Mouse (Mus musculus) stomach, embryonic 16.5 days (tissue): ENCODE data around the gene Atp5mpl. TPM values are rescaled to one million over a fixed set of nuclear protein-coding genes. Genes with fewer than 3 reads are reported as not detected.

ENCODE experiments used
- ATAC-seq: fragments of 200-750 bp; cut with Nextera tagmentation; 2 replicates; pipeline ENCODE4 v1.8.0; 2017; ENCODE audit warnings: moderate number of reproducible peaks, moderate TSS enrichment; ENCODE audit not compliant: insufficient read depth, low FRiP score
- H3K27ac ChIP-seq: fragments of 300-500 bp; sonication (generic); 2 replicates; pipeline ENCODE4 v1.5.1; 2014; ENCODE audit warnings: low read length
- H3K27me3 ChIP-seq: fragments of 300-500 bp; sonication (generic); 2 replicates; pipeline ENCODE4 v1.6.1; 2014; ENCODE audit warnings: low read length, control low read depth, mixed read lengths; ENCODE audit not compliant: control insufficient read depth, insufficient read depth
- H3K36me3 ChIP-seq: fragments of 300-500 bp; sonication (generic); 2 replicates; pipeline ENCODE4 v1.6.1; 2014; ENCODE audit warnings: low read length; ENCODE audit not compliant: control insufficient read depth, insufficient read depth
- H3K4me1 ChIP-seq: fragments of 300-500 bp; sonication (generic); 2 replicates; pipeline ENCODE4 v1.6.1; 2014; ENCODE audit warnings: low read length, control low read depth, mixed read lengths; ENCODE audit not compliant: control insufficient read depth, insufficient read depth
- H3K4me2 ChIP-seq: fragments of 300-500 bp; sonication (generic); 2 replicates; pipeline ENCODE4 v1.6.1; 2014; ENCODE audit warnings: low read depth, low read length, mixed read lengths
- H3K4me3 ChIP-seq: fragments of 300-500 bp; sonication (generic); replicated peaks from 2 replicates; pipeline ENCODE4 v1.5.1; 2014; ENCODE audit warnings: mild to moderate bottlenecking, low read length
- H3K9ac ChIP-seq: fragments of 300-500 bp; sonication (generic); 2 replicates; pipeline ENCODE4 v1.6.1; 2014; ENCODE audit warnings: low read length
- H3K9me3 ChIP-seq: fragments of 300-500 bp; sonication (generic); replicated peaks from 2 replicates; pipeline ENCODE4 v1.6.1; 2016; ENCODE audit warnings: low read length, control low read depth; ENCODE audit not compliant: control insufficient read depth
- WGBS: fragments of 180-500 bp; shearing (Covaris S2); extraction: QIAGEN DNeasy Blood & Tissue Kit; methylation state at CpG from one replicate; pipeline ENCODE4 v1.1.7; 2014; 5-methylcytosine and 5-hydroxymethylcytosine counted together
- polyA plus RNA-seq: library from polyadenylated mRNA; unstranded; fragments of >200 nt; fragmentation: Nextera tagmentation; extraction: Ambion mirVana; gene quantifications from 2 replicates; pipeline ENCODE4 v1.2.1, GENCODE M21; 2015

Gene Atp5mpl
- polyA plus RNA-seq, 1 experiment from 2014 or later, result 711 TPM

- Histone ChIP-seq H3K9ac (no peak overlapping the region), H3K27ac (no peak overlapping the region), H3K9me3 (no peaks in the 10 kb centered on the region), H3K4me2 (no peak overlapping the region), H3K36me3 (no peaks in the 10 kb centered on the region), H3K4me1 (0 out of 2 replicates have a peak, but pooled peaks cover 2% of the 10 kb centered on the region), H3K27me3 (no peaks in the 10 kb centered on the region), H3K4me3 (no peak overlapping the region)
- WGBS, result 64% methylated on average over 2 of the region's 2 CpGs
- no peak for ATAC-seq
These were observed 16.4 kb upstream of the Atp5mpl start for GRCm38 (mm10) chr12:111983165-111983564.

DNA sequence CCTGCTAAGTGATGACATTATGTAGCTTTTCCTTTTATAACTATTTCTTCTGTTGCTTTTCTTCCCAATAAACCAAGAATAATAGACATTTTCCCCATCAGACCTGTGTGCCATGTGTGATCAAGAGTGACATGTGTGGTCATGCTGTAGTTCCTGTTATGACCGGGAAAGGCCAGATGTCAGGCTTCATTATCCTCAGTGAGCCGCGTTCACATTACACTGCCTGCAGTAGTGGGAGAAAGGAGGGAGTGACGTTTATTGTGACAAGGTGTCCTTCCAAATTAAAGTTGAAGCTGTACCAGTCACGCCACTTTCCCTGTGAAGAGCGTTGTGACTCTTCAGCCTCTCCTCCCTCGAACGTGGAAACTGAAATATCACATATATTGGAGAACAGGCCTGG lies 15.1 kb upstream of the Atp5mpl start:
- no peak for ATAC-seq
- H3K27ac ChIP-seq, result no peak overlapping the region
- 76% methylated on average over 8 of the region's 8 CpGs for WGBS
- no peak overlapping the region for H3K4me2 ChIP-seq
- H3K4me1 ChIP-seq, result 0 out of 2 replicates have a peak, but pooled peaks cover 5% of the 10 kb centered on the region
- no peak overlapping the region for H3K9ac ChIP-seq
- H3K9me3 ChIP-seq, result no peaks in the 10 kb centered on the region
- H3K36me3 ChIP-seq, result no peaks in the 10 kb centered on the region
- no peaks in the 10 kb centered on the region for H3K27me3 ChIP-seq
- H3K4me3 ChIP-seq, result no peak overlapping the region

DNA sequence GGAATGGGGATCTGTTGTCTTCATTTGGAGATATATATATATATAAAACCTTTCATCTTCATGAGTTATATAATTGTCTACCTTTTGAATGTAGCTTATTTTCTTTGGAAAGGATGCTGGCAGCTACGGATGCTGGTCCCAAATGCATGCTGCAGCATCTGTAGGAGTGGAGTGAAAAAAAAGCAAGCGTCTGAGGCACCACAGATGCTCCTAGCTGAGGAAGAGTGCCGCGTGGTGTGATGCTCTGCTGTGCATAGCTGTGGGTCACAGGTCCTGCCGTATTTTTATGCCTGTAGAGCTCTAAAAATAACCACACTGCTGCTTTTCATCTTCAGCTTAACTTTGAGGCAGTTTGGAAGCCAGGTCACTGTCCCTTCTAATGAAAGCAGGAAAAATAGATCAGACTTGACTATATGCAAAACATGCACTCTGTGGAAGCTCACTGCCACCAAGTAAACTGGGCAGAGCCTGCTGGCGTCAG lies 14.2 kb upstream of the Atp5mpl start, which contains the start of gene Rd3l:
TSS of gene Rd3l (minus strand) at position 431 of the 481 bp plus-strand sequence.
- 0 out of 2 replicates have a peak, but pooled peaks cover 3% of the 10 kb centered on the region for H3K4me1 ChIP-seq
- H3K4me3 ChIP-seq, result no peak within 1 kb of the TSS
- WGBS, result 53% methylated on average over 6 of the region's 6 CpGs
- H3K9me3 ChIP-seq, result no peaks in the 10 kb centered on the region
- no peak for ATAC-seq
- H3K36me3 ChIP-seq, result no peaks in the 10 kb centered on the region
- H3K27me3 ChIP-seq, result no peaks in the 10 kb centered on the region
- no peak within 1 kb of the TSS for H3K27ac ChIP-seq
- H3K9ac ChIP-seq, result no peak within 1 kb of the TSS
- no peak within 1 kb of the TSS for H3K4me2 ChIP-seq

DNA sequence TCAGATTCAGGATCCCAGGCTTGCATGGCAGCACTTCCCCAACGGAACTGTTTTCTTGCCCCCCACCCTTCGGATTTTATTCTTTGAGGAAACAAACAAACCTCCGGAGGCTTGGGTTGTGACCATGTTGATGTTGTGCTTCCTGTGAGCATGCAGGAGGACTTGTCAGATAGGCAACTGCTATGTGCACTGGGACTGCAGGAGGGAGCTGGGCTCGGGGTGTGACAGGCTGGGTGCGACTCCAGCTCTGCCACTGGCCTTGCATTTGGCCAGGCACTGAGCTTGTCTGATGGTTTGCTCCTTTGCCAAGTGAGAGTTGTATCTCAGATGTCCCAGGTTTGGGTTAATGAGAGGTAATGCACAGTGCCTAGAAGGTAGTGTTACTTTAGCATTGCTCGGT lies 11.5 kb upstream of the Atp5mpl start:
- Histone ChIP-seq H3K9me3 (no peaks in the 10 kb centered on the region), H3K27ac (no peak overlapping the region), H3K36me3 (no peaks in the 10 kb centered on the region), H3K4me3 (no peak overlapping the region), H3K4me1 (0 out of 2 replicates have a peak, but pooled peaks cover 3% of the 10 kb centered on the region), H3K9ac (no peak overlapping the region), H3K4me2 (no peak overlapping the region), H3K27me3 (no peaks in the 10 kb centered on the region)
- WGBS, result 69% methylated on average over 6 of the region's 6 CpGs
- no peak for ATAC-seq

DNA sequence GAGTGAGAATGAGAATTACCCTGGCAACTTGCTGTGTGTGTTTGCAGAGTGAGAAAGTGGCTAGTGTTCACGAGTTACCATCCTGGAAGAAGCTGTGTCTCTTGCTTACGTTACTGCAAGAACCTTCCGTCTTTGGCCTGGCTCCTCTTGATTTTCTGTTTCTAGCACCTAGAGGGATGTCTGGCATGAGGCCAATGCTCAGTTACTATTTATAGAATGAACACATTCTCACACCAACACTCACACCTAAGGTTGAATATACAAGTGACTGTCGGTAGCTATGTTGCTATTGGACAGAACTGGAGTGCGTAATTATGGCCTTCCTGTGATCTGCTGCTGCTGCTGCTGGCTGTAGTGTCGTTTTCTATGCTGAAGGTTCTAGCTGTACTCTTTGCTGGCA lies 10.4 kb upstream of the Atp5mpl start:
- Histone ChIP-seq H3K4me2 (no peak overlapping the region), H3K27me3 (no peaks in the 10 kb centered on the region), H3K4me3 (no peak overlapping the region), H3K27ac (peak overlapping the region; percentile 53; the same call in 1 of the 2 replicates), H3K36me3 (no peaks in the 10 kb centered on the region), H3K4me1 (0 out of 2 replicates have a peak, but pooled peaks cover 3% of the 10 kb centered on the region), H3K9me3 (no peaks in the 10 kb centered on the region), H3K9ac (no peak overlapping the region)
- 33% methylated on average over 6 of the region's 6 CpGs for WGBS
- no peak; the same call in 1 of the 2 replicates for ATAC-seq

DNA sequence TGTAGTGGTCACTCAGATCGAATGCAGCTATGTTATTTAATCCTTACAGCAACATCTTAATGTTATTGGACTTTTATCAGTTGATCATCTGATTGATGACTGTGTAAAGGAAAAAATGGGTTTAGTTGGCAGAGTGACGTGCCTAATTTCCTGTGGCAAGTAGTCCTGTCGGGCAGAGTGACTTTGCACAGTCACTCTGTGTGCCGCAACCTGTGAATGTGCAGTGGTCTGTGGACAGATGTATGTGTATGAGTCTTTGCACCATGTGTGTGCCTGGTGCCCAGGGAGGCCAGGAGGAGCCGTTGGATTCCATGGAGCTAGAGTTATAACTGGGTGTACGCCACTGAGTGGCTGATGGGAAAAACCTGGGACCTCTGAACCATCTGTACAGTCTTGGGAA lies 7.8 kb upstream of the Atp5mpl start:
- Histone ChIP-seq H3K4me1 (0 out of 2 replicates have a peak, but pooled peaks cover 3% of the 10 kb centered on the region), H3K4me3 (no peak overlapping the region), H3K9ac (no peak overlapping the region), H3K9me3 (no peaks in the 10 kb centered on the region), H3K27ac (no peak overlapping the region), H3K27me3 (no peaks in the 10 kb centered on the region), H3K36me3 (no peaks in the 10 kb centered on the region), H3K4me2 (no peak overlapping the region)
- no peak for ATAC-seq
- WGBS, result 69% methylated on average over 6 of the region's 6 CpGs

DNA sequence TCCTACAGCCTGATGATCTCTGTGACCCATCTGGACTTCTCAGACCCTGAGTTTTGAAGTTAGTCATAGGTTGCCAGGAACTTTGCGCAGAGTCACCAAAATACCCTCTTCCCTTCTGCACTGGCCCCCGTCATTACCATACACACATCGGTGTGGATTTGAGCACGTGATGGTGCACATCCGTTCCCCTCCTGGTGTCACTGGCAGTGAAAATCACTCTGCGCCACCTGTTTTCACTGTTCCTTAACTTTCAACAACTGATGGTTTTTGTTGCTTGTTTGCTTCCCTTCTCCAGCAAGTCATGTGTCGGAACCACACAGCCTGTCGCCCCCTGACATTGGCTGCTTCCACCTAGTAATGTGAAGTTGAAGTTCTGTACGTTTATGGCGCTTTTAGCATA lies 5.7 kb upstream of the Atp5mpl start:
- ATAC-seq, result no peak
- Histone ChIP-seq H3K4me3 (no peak overlapping the region), H3K27ac (no peak overlapping the region), H3K9me3 (no peaks in the 10 kb centered on the region), H3K9ac (no peak overlapping the region), H3K27me3 (no peaks in the 10 kb centered on the region), H3K36me3 (no peaks in the 10 kb centered on the region), H3K4me1 (0 out of 2 replicates have a peak, but pooled peaks cover under 1% of the 10 kb centered on the region), H3K4me2 (no peak overlapping the region)
- WGBS, result 86% methylated on average over 10 of the region's 10 CpGs

DNA sequence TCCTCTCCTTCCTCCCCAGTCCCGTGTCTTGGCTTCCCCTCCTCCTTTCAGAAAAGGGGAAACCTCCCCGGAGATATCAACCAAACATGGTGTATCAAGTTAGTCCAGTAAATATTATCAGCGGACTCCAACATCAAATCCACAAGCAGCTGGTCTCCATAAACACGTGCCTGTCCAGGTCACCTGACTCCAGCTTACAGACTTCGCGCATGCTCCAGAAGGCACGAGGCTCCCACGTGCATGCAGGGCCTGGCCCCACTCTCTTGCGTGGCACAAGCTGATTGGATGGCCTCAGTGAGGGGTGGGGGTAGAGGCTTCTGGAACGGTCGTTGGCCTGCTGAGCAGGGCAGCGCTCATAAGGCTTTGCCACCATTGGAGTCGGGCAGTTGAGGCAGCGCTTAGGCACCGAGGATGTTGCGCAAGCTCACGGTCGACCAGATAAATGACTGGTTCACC lies 4.5 kb upstream of the Atp5mpl start, which contains the start of gene Tdrd9:
TSS of gene Tdrd9 (plus strand) at position 329 of the 456 bp plus-strand sequence.
- H3K27ac ChIP-seq, result no peak within 1 kb of the TSS
- H3K4me3 ChIP-seq, result no peak within 1 kb of the TSS
- H3K9me3 ChIP-seq, result no peaks in the 10 kb centered on the region
- H3K27me3 ChIP-seq, result no peaks in the 10 kb centered on the region
- H3K4me1 ChIP-seq, result no peaks in the 10 kb centered on the region
- H3K4me2 ChIP-seq, result no peak within 1 kb of the TSS
- ATAC-seq, result no peak
- no peak within 1 kb of the TSS for H3K9ac ChIP-seq
- no peaks in the 10 kb centered on the region for H3K36me3 ChIP-seq
- 82% methylated on average over 18 of the region's 18 CpGs for WGBS

DNA sequence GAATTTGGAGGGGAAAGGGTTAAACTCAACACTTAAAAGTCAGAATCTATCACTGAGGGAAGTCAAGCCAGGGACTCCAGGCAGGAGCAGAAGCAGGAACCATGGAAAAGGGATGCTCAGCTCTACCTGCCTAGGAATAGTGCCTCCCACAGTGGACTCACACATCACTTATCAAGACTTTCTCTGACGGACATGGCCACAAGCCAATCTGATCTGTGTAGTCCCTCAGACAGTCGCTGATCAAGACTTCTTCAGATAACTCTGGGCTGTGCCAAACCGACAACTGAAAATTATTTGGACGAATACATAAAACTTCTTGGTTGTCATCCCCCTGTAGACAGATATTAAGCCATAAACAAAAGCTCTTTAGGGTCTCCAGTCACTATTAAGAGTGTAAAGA lies 3.3 kb upstream of the Atp5mpl start:
- Histone ChIP-seq H3K9ac (no peak overlapping the region), H3K27ac (no peak overlapping the region), H3K4me3 (no peak overlapping the region), H3K9me3 (no peaks in the 10 kb centered on the region), H3K4me1 (peaks cover 8% of the 10 kb centered on the region), H3K4me2 (no peak overlapping the region), H3K27me3 (no peaks in the 10 kb centered on the region), H3K36me3 (no peaks in the 10 kb centered on the region)
- no peak for ATAC-seq
- WGBS, result 69% methylated on average over 4 of the region's 4 CpGs
